Mouse (Mus musculus) small intestine, adult 2 months (tissue): Measurements from ENCODE around the gene Mrps23. TPM values are rescaled to one million over a fixed set of nuclear protein-coding genes. Genes with fewer than 3 reads are reported as not detected.
A peak's percentile ranks its signal among the peaks of the same experiment; 100 is the strongest.

Experiments
- H3K27ac ChIP-seq: fragments of 200-500 bp; 2 replicates; pipeline ENCODE4 v1.5.1; 2012; ENCODE audit warnings: low read depth, low read length, control low read depth, inconsistent platforms; ENCODE audit not compliant: insufficient read depth
- H3K27me3 ChIP-seq: fragments of 200-500 bp; 2 replicates; pipeline ENCODE4 v1.6.1; 2012; ENCODE audit warnings: mild to moderate bottlenecking, moderate library complexity, low read length, inconsistent platforms; ENCODE audit not compliant: control insufficient read depth, insufficient read depth
- H3K36me3 ChIP-seq: fragments of 200-500 bp; 2 replicates; pipeline ENCODE4 v1.6.1; 2012; ENCODE audit warnings: mild to moderate bottlenecking, low read length, control low read depth, inconsistent platforms; ENCODE audit not compliant: control insufficient read depth, insufficient read depth
- H3K4me1 ChIP-seq: fragments of 200-500 bp; 2 replicates; pipeline ENCODE4 v1.6.1; 2012; ENCODE audit warnings: low read length, inconsistent platforms, mixed read lengths; ENCODE audit not compliant: control insufficient read depth, insufficient read depth, insufficient read length
- H3K4me3 ChIP-seq: fragments of 200-500 bp; 2 replicates; pipeline ENCODE4 v1.5.1; 2012; ENCODE audit warnings: low read depth, mild to moderate bottlenecking, control low read depth, inconsistent platforms, low read length, moderate library complexity
- CTCF ChIP-seq: fragments of 200-500 bp; IDR thresholded peaks from 2 replicates; pipeline ENCODE4 v1.5.1; 2012; ENCODE audit warnings: low read depth, mild to moderate bottlenecking, control low read depth, inconsistent platforms, low read length, moderate library complexity, mixed read lengths; ENCODE audit not compliant: insufficient replicate concordance, insufficient read length; ENCODE audit errors: extremely low read depth
- POLR2A ChIP-seq: fragments of 200-500 bp; IDR thresholded peaks from 2 replicates; pipeline ENCODE4 v1.6.1; 2012; ENCODE audit warnings: low read depth, mild to moderate bottlenecking, control low read depth, inconsistent platforms, low read length, moderate library complexity
- WGBS: fragments of 180-500 bp; shearing (Covaris S2); methylation state at CpG from one replicate; pipeline ENCODE4 v1.1.7; 2018; 5-methylcytosine and 5-hydroxymethylcytosine counted together
- polyA plus RNA-seq: library from polyadenylated mRNA; depleted of rRNA; stranded (reverse); fragments of >200 nt; gene quantifications from 2 replicates; pipeline ENCODE4 v1.2.3, GENCODE M21; 2012; rRNA removed

The Mrps23 gene
- polyA plus RNA-seq, 1 experiment, result 17.5 TPM

GRCm38 (mm10) chr11:88258212-88258611 is 54.0 kb downstream of the Mrps23 start:
- no peaks in the 10 kb centered on the region for H3K36me3 ChIP-seq
- TF ChIP-seq POLR2A (no peak), CTCF (peak; percentile 17; the same call in 1 of the 2 replicates)
- 82% methylated on average over 4 of the region's 4 CpGs for WGBS
- no peak overlapping the region for H3K4me3 ChIP-seq
- no peak overlapping the region for H3K27ac ChIP-seq
- H3K27me3 ChIP-seq, result no peaks in the 10 kb centered on the region
- H3K4me1 ChIP-seq, result no peaks in the 10 kb centered on the region

DNA sequence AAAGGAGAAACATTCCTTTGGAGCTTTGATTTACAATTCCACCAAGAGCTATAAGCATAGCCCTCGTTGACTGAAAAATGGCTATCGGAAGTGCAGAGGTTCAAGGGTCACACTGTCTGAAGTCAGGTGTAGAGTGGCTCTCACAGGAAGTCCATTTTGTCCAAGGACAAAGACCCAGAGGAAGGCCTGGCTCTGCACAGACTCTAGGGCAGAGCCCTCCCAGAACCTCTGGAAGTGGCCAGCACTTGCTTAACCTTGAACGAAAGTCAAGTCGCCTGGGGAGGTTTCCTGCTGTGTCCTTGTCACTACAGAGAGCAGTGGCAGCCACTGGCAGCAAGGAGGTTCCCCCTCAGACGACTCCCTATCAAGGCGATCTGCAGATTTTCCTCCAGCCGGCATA is 56.3 kb downstream of the Mrps23 start:
- Histone ChIP-seq H3K4me1 (no peaks in the 10 kb centered on the region), H3K36me3 (no peaks in the 10 kb centered on the region), H3K27me3 (no peaks in the 10 kb centered on the region), H3K27ac (no peak overlapping the region), H3K4me3 (no peak overlapping the region)
- TF ChIP-seq CTCF, result no peak
- TF ChIP-seq POLR2A, result no peak
- WGBS, result 34% methylated on average over 7 of the region's 7 CpGs

Other genes with a start within 250 kb of the Mrps23 start
- 72.7 and 140 TPM in 2 replicates for gene Dynll2, start 216.9 kb upstream of the Mrps23 start, polyA plus RNA-seq
- gene Srsf1, start 157.0 kb upstream of the Mrps23 start, polyA plus RNA-seq, result 37.3 and 52.4 TPM in 2 replicates
- 6.1 and 10.6 TPM in 2 replicates for gene Vezf1, start 136.1 kb upstream of the Mrps23 start, polyA plus RNA-seq
- 12.3 and 13.3 TPM in 2 replicates for gene Cuedc1, start 106.3 kb upstream of the Mrps23 start, polyA plus RNA-seq
- gene Ccdc182, start 89.7 kb downstream of the Mrps23 start, polyA plus RNA-seq, result not detected in 2 replicates